Mouse (Mus musculus) MEL (cell line): ENCODE measurements at regions not wholly inside any gene's neighbourhood (a gene's known extent, or its start where the extent isn't known, plus 50 kb on each side); places are given as distances from the start of the nearest gene placed in this dataset.

ENCODE experiments used
- DNase-seq: peaks from one replicate; pipeline ENCODE4 v3.0.0; 2011; ENCODE audit warnings: low read depth, low spot score
- H3K27ac ChIP-seq: 2 replicates; pipeline ENCODE4 v1.5.1; 2012; ENCODE audit warnings: low read depth, mild to moderate bottlenecking, control low read depth, low read length, moderate library complexity; ENCODE audit not compliant: control insufficient read depth
- H3K27me3 ChIP-seq, 2 experiments: fragments of 150-350 bp in 1 of 2; sonication (generic) in 1 of 2; 2 replicates each; pipeline ENCODE4 v1.6.1; 2012; ENCODE audit warnings: low read length in 2 of 2, mild to moderate bottlenecking in 2 of 2, improper control_type of control experiment in 1 of 2, moderate library complexity in 1 of 2; ENCODE audit not compliant: insufficient read depth in 2 of 2, control insufficient read depth in 1 of 2
- H3K36me3 ChIP-seq, 2 experiments: 2 replicates each; pipeline ENCODE4 v1.6.1; 2012 to 2014; ENCODE audit warnings: low read length in 2 of 2, improper control_type of control experiment in 1 of 2, inconsistent platforms in 1 of 2, mild to moderate bottlenecking in 1 of 2; ENCODE audit not compliant: insufficient read depth in 2 of 2, control insufficient read depth in 1 of 2
- H3K4me1 ChIP-seq, 2 experiments: fragments of 150-350 bp in 1 of 2; sonication (generic) in 1 of 2; 2 replicates each; pipeline ENCODE4 v1.6.1; 2012; ENCODE audit warnings: low read length in 2 of 2, improper control_type of control experiment in 1 of 2, mild to moderate bottlenecking in 1 of 2; ENCODE audit not compliant: insufficient read depth in 2 of 2, control insufficient read depth in 1 of 2
- H3K4me3 ChIP-seq, 2 experiments: fragments of 150-350 bp in 1 of 2; sonication (generic) in 1 of 2; 2 replicates each; pipeline ENCODE4 v1.5.1; 2012; ENCODE audit warnings: low read depth in 2 of 2, low read length in 2 of 2, mild to moderate bottlenecking in 2 of 2, moderate library complexity in 2 of 2, control low read depth in 1 of 2, improper control_type of control experiment in 1 of 2; ENCODE audit not compliant: control insufficient read depth in 1 of 2, insufficient read depth in 1 of 2
- H3K79me2 ChIP-seq: 2 replicates; pipeline ENCODE4 v1.6.1; 2012; ENCODE audit warnings: mild to moderate bottlenecking, low read length, moderate library complexity; ENCODE audit not compliant: control insufficient read depth, poor library complexity, insufficient read depth
- H3K9ac ChIP-seq: 2 replicates; pipeline ENCODE4 v1.6.1; 2012; ENCODE audit warnings: low read depth, mild to moderate bottlenecking, control low read depth, low read length, moderate library complexity; ENCODE audit not compliant: control insufficient read depth, poor library complexity, severe bottlenecking
- H3K9me3 ChIP-seq: fragments of 150-350 bp; sonication (generic); replicated peaks from 2 replicates; pipeline ENCODE4 v1.6.1; 2012; ENCODE audit warnings: mild to moderate bottlenecking, low read length, improper control_type of control experiment, moderate library complexity; ENCODE audit not compliant: insufficient read depth
- CHD2 ChIP-seq: IDR thresholded peaks from 2 replicates; pipeline ENCODE4 v1.6.1; 2011; ENCODE audit warnings: low read length, improper control_type of control experiment
- ELF1 ChIP-seq: IDR thresholded peaks from 2 replicates; pipeline ENCODE4 v1.6.1; 2014; ENCODE audit warnings: low read depth, mild to moderate bottlenecking, inconsistent platforms, low read length, improper control_type of control experiment, moderate library complexity
- GATA1 ChIP-seq: IDR thresholded peaks from 2 replicates; pipeline ENCODE4 v1.6.1; 2011; ENCODE audit warnings: low read depth, low read length, improper control_type of control experiment
- JUND ChIP-seq: IDR thresholded peaks from 2 replicates; pipeline ENCODE4 v1.6.1; 2011; ENCODE audit warnings: low read depth, mild to moderate bottlenecking, improper control_type of control experiment, low read length
- MEF2A ChIP-seq: IDR thresholded peaks from 2 replicates; pipeline ENCODE4 v1.6.1; 2014; ENCODE audit warnings: low read depth, mild to moderate bottlenecking, inconsistent platforms, low read length, improper control_type of control experiment; ENCODE audit not compliant: poor library complexity, insufficient replicate concordance, severe bottlenecking; ENCODE audit errors: extremely low read depth
- MXI1 ChIP-seq: IDR thresholded peaks from 2 replicates; pipeline ENCODE4 v1.6.1; 2011; ENCODE audit warnings: mild to moderate bottlenecking, low read depth, low read length, improper control_type of control experiment
- NRF1 ChIP-seq: IDR thresholded peaks from 2 replicates; pipeline ENCODE4 v1.6.1; 2014; ENCODE audit warnings: low read depth, mild to moderate bottlenecking, inconsistent platforms, low read length, improper control_type of control experiment, moderate library complexity; ENCODE audit not compliant: poor library complexity, insufficient read depth, severe bottlenecking
- POLR2A ChIP-seq, 2 experiments: IDR thresholded peaks; 2 replicates each; pipeline ENCODE4 v1.6.1; 2011 to 2012; ENCODE audit warnings: low read length in 2 of 2, mild to moderate bottlenecking in 2 of 2, control low read depth in 1 of 2, improper control_type of control experiment in 1 of 2, low read depth in 1 of 2, moderate library complexity in 1 of 2; ENCODE audit not compliant: control insufficient read depth in 1 of 2, insufficient read depth in 1 of 2, poor library complexity in 1 of 2
- POLR2AphosphoS2 ChIP-seq: IDR thresholded peaks from 2 replicates; pipeline ENCODE4 v1.6.1; 2011; ENCODE audit warnings: low read length, improper control_type of control experiment
- POLR2AphosphoS5 ChIP-seq: IDR thresholded peaks from 2 replicates; pipeline ENCODE4 v1.6.1; 2012; ENCODE audit warnings: low read depth, borderline replicate concordance, mild to moderate bottlenecking, inconsistent platforms, low read length, moderate library complexity, mixed read lengths
- RAD21 ChIP-seq: IDR thresholded peaks from 2 replicates; pipeline ENCODE4 v1.6.1; 2011; ENCODE audit warnings: mild to moderate bottlenecking, low read depth, low read length, improper control_type of control experiment
- TCF12 ChIP-seq: IDR thresholded peaks from 2 replicates; pipeline ENCODE4 v1.6.1; 2014; ENCODE audit warnings: low read depth, mild to moderate bottlenecking, inconsistent platforms, low read length, improper control_type of control experiment, moderate library complexity
- UBTF ChIP-seq: IDR thresholded peaks from 2 replicates; pipeline ENCODE4 v1.6.1; 2012; ENCODE audit warnings: low read depth, mild to moderate bottlenecking, inconsistent platforms, low read length, improper control_type of control experiment, moderate library complexity, borderline replicate concordance; ENCODE audit not compliant: insufficient read depth
- USF1 ChIP-seq: IDR thresholded peaks from 2 replicates; pipeline ENCODE4 v1.6.1; 2014; ENCODE audit warnings: low read depth, mild to moderate bottlenecking, inconsistent platforms, low read length, improper control_type of control experiment, moderate library complexity
- ZC3H11A ChIP-seq: IDR thresholded peaks from 2 replicates; pipeline ENCODE4 v1.6.1; 2012; ENCODE audit warnings: low read depth, mild to moderate bottlenecking, inconsistent platforms, low read length, improper control_type of control experiment
- ZKSCAN1 ChIP-seq: IDR thresholded peaks from 2 replicates; pipeline ENCODE4 v1.6.1; 2012; ENCODE audit warnings: low read depth, mild to moderate bottlenecking, inconsistent platforms, low read length, improper control_type of control experiment, moderate library complexity
- ZMIZ1 ChIP-seq: IDR thresholded peaks from 2 replicates; pipeline ENCODE4 v1.6.1; 2012; ENCODE audit warnings: low read depth, mild to moderate bottlenecking, inconsistent platforms, low read length, improper control_type of control experiment, moderate library complexity

- H3K9ac ChIP-seq = no peak overlapping the region
Observed at GRCm38 (mm10) chr6:50046721-50047120, 63.3 kb upstream of the Mpp6 start.

GRCm38 (mm10) chr6:50052416-50052815 is 57.6 kb upstream of the Mpp6 start:
- H3K27ac ChIP-seq = no peak overlapping the region
- H3K27me3 ChIP-seq = no peaks in the 10 kb centered on the region
- H3K79me2 ChIP-seq = no peaks in the 10 kb centered on the region
- no peak overlapping the region for H3K9ac ChIP-seq
- H3K4me1 ChIP-seq = no peaks in the 10 kb centered on the region
- H3K9me3 ChIP-seq = no peaks in the 10 kb centered on the region
- no peak for DNase-seq
- H3K36me3 ChIP-seq = no peaks in the 10 kb centered on the region
- TF ChIP-seq ZC3H11A (no peak), RAD21 (no peak), ELF1 (no peak), ZMIZ1 (no peak), NRF1 (no peak), ZKSCAN1 (no peak)
- H3K4me3 ChIP-seq = no peak overlapping the region

More at GRCm38 (mm10) chr6:50046721-50047120, 63.3 kb upstream of the Mpp6 start:
- H3K9me3 ChIP-seq = no peaks in the 10 kb centered on the region
- H3K27me3 ChIP-seq = peaks cover 0 to 1% of the 10 kb centered on the region in 2 experiments; a peak in 1 of 4 replicates
- no peak for DNase-seq
- no peaks in the 10 kb centered on the region for H3K4me1 ChIP-seq
- H3K27ac ChIP-seq = no peak overlapping the region
- no peaks in the 10 kb centered on the region for H3K79me2 ChIP-seq
- H3K36me3 ChIP-seq = no peaks in the 10 kb centered on the region
- H3K4me3 ChIP-seq = no peak overlapping the region
- TF ChIP-seq JUND (no peak), MXI1 (no peak), ELF1 (no peak), ZMIZ1 (no peak), POLR2A (IDR thresholded peaks at IDR 0.05; ENCODE audit: control insufficient read depth in 1 of 2, insufficient read depth in 1 of 2, low read depth in 1 of 2, low read length in 2 of 2, poor library complexity in 1 of 2) (no peak), POLR2AphosphoS5 (no peak), POLR2AphosphoS2 (no peak), NRF1 (no peak), USF1 (no peak)

- no peak overlapping the region for H3K4me3 ChIP-seq
- H3K27me3 ChIP-seq = no peaks in the 10 kb centered on the region
- no peaks in the 10 kb centered on the region for H3K9me3 ChIP-seq
- no peaks in the 10 kb centered on the region for H3K79me2 ChIP-seq
- TF ChIP-seq MEF2A (no peak), TCF12 (no peak), UBTF (no peak), GATA1 (no peak), CHD2 (no peak), ELF1 (no peak)
- no peaks in the 10 kb centered on the region for H3K4me1 ChIP-seq
- H3K36me3 ChIP-seq = no peaks in the 10 kb centered on the region
- H3K27ac ChIP-seq = no peak overlapping the region
- H3K9ac ChIP-seq = no peak overlapping the region
- no peak for DNase-seq
Observed at GRCm38 (mm10) chr6:50053086-50053485, 57.0 kb upstream of the Mpp6 start.
